Mouse (Mus musculus) E14TG2a.4 (cell line): ENCODE results near the gene Upp2.

Experiments used
- H3K27me3 ChIP-seq: 2 replicates; pipeline ENCODE4 v1.6.1; 2014; ENCODE audit warnings: low read length, control low read depth; ENCODE audit not compliant: insufficient read depth
- H3K36me3 ChIP-seq: 2 replicates; pipeline ENCODE4 v1.6.1; 2014; ENCODE audit warnings: low read length, control low read depth; ENCODE audit not compliant: insufficient read depth
- H3K4me1 ChIP-seq: replicated peaks from 2 replicates; pipeline ENCODE4 v1.6.1; 2014; ENCODE audit warnings: low read depth, low read length, control low read depth
- H3K4me3 ChIP-seq: replicated peaks from 2 replicates; pipeline ENCODE4 v1.5.1; 2014; ENCODE audit warnings: mild to moderate bottlenecking, low read length
- H3K9me3 ChIP-seq: 2 replicates; pipeline ENCODE4 v1.6.1; 2014; ENCODE audit warnings: low read length, control low read depth
- CTCF ChIP-seq: conservative IDR thresholded peaks from 2 replicates; pipeline ENCODE4 v1.5.1; 2014; ENCODE audit warnings: low read length
- NANOG ChIP-seq: IDR thresholded peaks from 2 replicates; pipeline ENCODE4 v1.6.1; 2014; ENCODE audit warnings: borderline replicate concordance, low read length, mixed read lengths
- POU5F1 ChIP-seq: IDR thresholded peaks from 2 replicates; pipeline ENCODE4 v1.6.1; 2014; ENCODE audit warnings: low read length, borderline replicate concordance

The Upp2 gene

GRCm38 (mm10) chr2:58641761-58642555 is 74.9 kb downstream of the Upp2 start:
- Histone ChIP-seq H3K27me3 (no peaks in the 10 kb centered on the region), H3K36me3 (no peaks in the 10 kb centered on the region), H3K9me3 (no peaks in the 10 kb centered on the region; the same call in 1 of the 2 replicates), H3K4me3 (no peak overlapping the region), H3K4me1 (peaks cover 7% of the 10 kb centered on the region; the same call in 1 of the 2 replicates)
- TF ChIP-seq CTCF (no peak), POU5F1 (no peak), NANOG (no peak)

DNA sequence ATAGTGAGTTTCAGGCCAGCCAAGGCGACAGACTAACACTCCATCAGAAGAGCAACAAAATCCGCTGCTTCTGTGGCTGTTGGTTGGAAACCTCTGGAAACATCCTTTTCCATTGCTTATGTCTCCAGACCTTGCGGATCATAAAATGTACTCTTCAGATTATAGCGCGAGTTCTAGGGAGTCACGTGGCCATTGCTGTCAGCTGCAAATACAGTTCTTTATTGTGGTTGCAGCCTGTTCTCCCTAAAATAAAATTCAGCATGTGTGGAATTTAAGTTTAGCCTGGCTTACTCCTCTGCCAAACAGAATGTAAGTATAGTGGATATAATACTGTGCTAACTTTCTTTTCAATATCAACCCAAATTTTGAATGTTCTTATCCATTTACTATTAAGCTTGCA is 78.6 kb downstream of the Upp2 start:
- no peak for TF ChIP-seq POU5F1
- TF ChIP-seq CTCF = no peak
- TF ChIP-seq NANOG = no peak

DNA sequence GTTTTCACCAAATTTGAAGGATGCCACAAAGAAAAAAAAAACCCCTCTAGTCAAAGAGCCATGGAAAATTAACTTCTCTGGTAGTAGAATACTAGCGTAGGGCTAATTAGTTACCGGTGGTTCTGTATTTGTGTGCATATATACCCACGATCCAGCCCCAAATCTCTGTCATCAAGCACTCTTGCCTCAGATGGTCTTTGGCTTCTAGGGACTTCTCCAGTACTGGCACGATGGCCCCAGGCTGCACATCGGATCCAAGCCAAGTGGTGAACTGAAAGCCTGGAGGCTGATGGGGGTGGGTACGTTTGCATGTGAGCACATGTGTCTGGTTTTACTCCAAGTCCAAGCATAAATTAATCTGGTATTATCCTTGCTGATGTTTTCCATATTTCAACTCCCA is 88.1 kb downstream of the Upp2 start:
- Histone ChIP-seq H3K36me3 (no peaks in the 10 kb centered on the region), H3K27me3 (no peaks in the 10 kb centered on the region), H3K9me3 (peaks cover 6% of the 10 kb centered on the region; the same call in 1 of the 2 replicates), H3K4me3 (no peak overlapping the region), H3K4me1 (peaks cover 7% of the 10 kb centered on the region)
- no peak for TF ChIP-seq NANOG
- no peak for TF ChIP-seq POU5F1
- TF ChIP-seq CTCF = no peak

More for the DNA sequence above, 78.6 kb downstream of the Upp2 start:
- no peak overlapping the region for H3K4me3 ChIP-seq
- no peaks in the 10 kb centered on the region for H3K36me3 ChIP-seq
- peaks cover 7% of the 10 kb centered on the region; the same call in 1 of the 2 replicates for H3K4me1 ChIP-seq
- H3K9me3 ChIP-seq = no peaks in the 10 kb centered on the region
- no peaks in the 10 kb centered on the region for H3K27me3 ChIP-seq

GRCm38 (mm10) chr2:58656959-58657358 is 89.9 kb downstream of the Upp2 start:
- Histone ChIP-seq H3K36me3 (no peaks in the 10 kb centered on the region), H3K9me3 (peaks cover 6% of the 10 kb centered on the region; the same call in 1 of the 2 replicates), H3K4me1 (peaks cover 23% of the 10 kb centered on the region), H3K27me3 (no peaks in the 10 kb centered on the region), H3K4me3 (no peak overlapping the region)
- TF ChIP-seq CTCF (no peak), NANOG (no peak), POU5F1 (no peak)

DNA sequence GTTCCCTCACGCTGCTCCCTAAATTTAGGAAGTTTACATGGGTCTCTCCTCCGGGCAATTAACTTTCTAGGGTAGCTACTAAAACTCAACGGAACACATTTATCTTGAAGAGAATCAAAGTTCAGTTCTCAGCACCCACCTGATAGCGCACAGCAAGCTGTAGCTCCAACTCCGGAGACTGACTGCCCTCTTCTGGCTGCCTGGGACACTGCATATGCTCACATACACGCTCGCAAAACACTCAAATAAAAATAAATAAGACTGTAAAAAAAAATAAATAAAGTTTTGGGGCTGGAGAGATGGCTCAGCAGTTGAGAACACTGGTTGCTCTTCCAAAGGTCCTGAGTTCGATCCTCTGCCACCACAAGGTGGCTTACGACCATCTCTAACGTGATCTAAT is 90.8 kb downstream of the Upp2 start:
- Histone ChIP-seq H3K4me3 (no peak overlapping the region), H3K36me3 (no peaks in the 10 kb centered on the region), H3K27me3 (no peaks in the 10 kb centered on the region), H3K4me1 (peaks cover 23% of the 10 kb centered on the region), H3K9me3 (peaks cover 6% of the 10 kb centered on the region; the same call in 1 of the 2 replicates)
- TF ChIP-seq NANOG (no peak), CTCF (peak; percentile 63), POU5F1 (no peak)

- no peaks in the 10 kb centered on the region for H3K27me3 ChIP-seq
- H3K36me3 ChIP-seq = no peaks in the 10 kb centered on the region
- H3K4me1 ChIP-seq = peaks cover 30% of the 10 kb centered on the region
- no peak overlapping the region for H3K4me3 ChIP-seq
- TF ChIP-seq CTCF (no peak), POU5F1 (no peak), NANOG (no peak)
- H3K9me3 ChIP-seq = peaks cover 6% of the 10 kb centered on the region; the same call in 1 of the 2 replicates
Observed at GRCm38 (mm10) chr2:58660591-58660990, 93.5 kb downstream of the Upp2 start.

DNA sequence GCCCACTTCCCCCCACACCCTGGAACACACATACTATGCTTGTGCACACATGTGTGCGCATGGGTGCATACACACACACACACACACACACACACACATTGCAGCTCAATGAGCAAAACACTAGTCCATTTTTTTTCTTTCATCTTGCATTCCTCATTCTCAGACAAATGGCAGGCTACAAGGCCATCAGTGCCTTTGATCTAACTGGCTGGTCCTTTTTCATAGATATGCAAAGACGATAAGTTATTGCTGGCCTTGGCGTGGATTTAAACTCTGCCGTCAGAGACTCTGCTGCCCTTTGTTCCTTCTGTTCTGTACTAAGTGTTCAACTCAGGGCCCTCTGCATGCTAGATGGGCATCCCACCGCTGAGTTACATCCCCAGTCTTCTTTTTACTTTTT is 94.0 kb downstream of the Upp2 start:
- Histone ChIP-seq H3K36me3 (no peaks in the 10 kb centered on the region), H3K27me3 (no peaks in the 10 kb centered on the region), H3K9me3 (peaks cover 6% of the 10 kb centered on the region; the same call in 1 of the 2 replicates), H3K4me1 (peaks cover 30% of the 10 kb centered on the region), H3K4me3 (no peak overlapping the region)
- TF ChIP-seq CTCF (no peak), POU5F1 (no peak), NANOG (no peak)

DNA sequence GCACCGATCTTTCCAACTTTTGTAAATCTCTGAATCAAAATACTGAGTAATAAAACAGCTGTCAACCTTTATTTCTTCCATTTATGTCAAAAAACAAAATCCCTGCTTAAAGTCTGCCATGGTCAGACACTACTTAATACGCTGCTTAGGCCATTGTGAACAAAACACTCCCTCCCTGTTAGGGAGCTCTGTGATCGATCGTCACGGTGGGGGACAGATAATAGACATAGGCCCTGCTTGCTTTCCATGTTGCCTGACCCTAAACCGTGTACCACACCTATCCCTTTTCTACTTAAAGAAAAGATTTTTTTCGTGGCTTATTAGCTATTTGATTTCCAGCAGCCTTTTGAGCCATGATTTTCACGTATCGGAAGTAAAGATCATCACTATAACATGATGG is 95.6 kb downstream of the Upp2 start:
- no peak overlapping the region for H3K4me3 ChIP-seq
- H3K36me3 ChIP-seq = no peaks in the 10 kb centered on the region
- no peaks in the 10 kb centered on the region for H3K27me3 ChIP-seq
- H3K9me3 ChIP-seq = peaks cover 2% of the 10 kb centered on the region; the same call in 1 of the 2 replicates
- no peak for TF ChIP-seq POU5F1
- no peak for TF ChIP-seq CTCF
- no peak for TF ChIP-seq NANOG
- peaks cover 30% of the 10 kb centered on the region for H3K4me1 ChIP-seq
